Mouse (Mus musculus) ovary, adult 18-20 months (tissue): ENCODE measurements at regions not wholly inside any gene's neighbourhood (a gene's known extent, or its start where the extent isn't known, plus 50 kb on each side); places are given as distances from the start of the nearest gene placed in this dataset.

ENCODE experiments used
- DNase-seq: peaks from one replicate; pipeline ENCODE4 v3.0.0; 2022; ENCODE audit warnings: low spot score, mixed read lengths

DNA sequence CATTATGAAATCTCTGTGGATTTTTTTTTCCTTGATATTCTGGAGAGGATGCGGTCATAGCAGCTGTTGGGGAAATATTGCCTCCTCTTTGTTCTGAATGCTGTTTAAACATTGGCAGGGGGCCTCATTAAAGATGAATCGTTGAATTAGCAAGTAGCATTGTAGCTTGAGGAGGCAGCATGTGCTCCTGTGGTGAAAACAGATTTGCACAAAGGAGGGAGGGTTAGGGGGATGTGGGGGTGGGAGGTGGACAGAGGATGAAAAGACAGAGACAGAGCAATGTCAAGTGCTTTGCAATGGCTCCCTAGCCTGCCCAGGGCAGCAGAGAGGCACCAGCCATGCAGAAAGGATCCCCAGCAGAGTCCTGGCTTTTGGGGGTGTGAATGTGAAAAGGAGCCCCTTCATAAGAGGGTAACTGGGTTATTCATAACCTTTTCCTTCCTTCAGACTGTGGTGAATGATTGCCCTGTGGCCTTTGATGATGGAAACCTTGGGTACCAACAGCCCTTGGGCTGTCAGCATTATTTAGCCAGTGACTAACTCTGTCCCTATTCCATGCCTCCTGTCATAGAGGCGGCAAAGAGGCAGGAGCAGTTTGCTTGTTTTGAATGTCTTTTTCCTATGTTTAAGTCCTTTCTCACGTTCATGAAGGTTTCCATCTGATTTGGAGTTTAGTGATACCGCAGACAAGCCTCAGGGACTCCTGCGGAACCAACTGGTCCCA lies 1541.6 kb upstream of the Gulo start:
- no peak for DNase-seq

GRCm38 (mm10) chr14:67548750-67549149 lies 1539.7 kb upstream of the Gulo start:
- DNase-seq: no peak

DNA sequence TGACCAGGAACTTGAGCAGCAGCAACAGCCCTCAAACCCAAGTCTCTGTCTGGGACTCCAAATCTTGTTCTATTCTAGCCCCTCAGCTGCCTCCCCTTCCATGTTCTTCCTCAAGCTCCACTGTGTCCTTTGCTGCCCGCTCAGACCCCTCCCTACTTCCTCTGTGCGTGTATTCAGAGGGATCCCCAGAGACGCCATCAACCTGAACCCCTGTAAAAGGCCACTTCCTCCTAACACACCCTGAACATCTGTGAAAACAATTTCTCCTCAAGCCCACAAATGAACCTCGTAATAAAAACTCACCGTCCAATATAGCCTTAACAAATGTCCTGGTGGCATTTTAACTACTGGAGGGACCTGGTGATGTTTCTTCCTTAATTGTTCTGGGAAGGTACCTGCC lies 1536.0 kb upstream of the Gulo start:
- DNase-seq: no peak

DNA sequence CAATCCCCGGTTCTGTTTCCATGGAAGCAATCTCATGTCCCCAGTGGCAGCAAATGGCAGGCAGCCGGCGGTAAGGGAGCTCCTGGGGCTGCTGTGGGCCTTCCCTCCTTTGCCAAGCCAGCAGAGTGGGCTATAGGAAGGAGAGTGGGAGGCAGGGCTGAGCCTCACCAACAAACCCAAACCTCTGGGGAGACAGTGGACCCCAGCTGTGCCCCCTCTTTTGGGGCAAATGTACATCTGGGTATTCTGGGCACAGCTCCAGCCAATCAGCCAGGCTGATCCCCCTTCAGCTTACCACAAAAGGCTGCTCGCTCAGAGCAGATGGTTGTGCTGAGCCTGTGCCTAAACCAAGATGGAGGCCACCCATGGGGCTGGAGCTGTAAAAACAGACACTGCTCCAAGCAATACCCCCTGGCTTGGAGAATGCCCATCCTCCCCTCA lies 1532.3 kb upstream of the Gulo start:
- no peak for DNase-seq

- DNase-seq: no peak
Measured at GRCm38 (mm10) chr14:67538696-67539095, 1529.7 kb upstream of the Gulo start.

- DNase-seq: no peak
Measured at GRCm38 (mm10) chr14:67536787-67537659, 1528.0 kb upstream of the Gulo start.

DNA sequence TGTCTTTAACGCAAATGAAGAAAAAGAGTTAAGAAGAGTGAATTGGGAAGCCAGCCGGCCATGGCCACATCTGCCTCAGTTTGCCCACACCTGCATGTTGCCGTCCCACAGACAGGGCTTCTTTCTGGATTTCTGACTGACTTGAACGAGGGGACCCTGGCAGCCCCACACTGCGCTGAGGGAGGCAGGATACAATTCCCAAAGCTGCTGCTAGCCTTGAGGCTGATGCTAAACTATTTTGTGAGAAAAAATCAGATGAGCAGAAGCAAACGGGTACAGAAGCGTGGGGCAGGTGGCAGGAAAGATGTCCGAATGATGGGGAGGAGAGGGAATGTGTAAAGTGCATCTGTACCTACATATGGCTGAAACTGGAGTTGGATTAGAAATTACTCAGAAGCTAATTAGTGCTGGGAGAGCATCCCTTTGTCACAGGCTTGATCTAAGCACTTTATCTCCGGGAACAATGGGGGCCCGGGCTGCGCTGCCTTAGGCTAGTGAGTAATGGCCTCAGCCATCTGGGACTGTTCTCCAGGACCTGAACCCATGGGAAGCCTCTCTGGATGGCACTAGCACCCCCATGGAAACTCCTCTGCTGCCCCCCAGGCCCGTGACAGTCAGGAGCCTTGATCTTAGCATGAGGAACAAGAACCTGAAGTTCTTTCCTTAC lies 1497.9 kb upstream of the Gulo start:
- DNase-seq: no peak

- DNase-seq: no peak
Measured at GRCm38 (mm10) chr14:67492086-67492485, 1483.1 kb upstream of the Gulo start.

DNA sequence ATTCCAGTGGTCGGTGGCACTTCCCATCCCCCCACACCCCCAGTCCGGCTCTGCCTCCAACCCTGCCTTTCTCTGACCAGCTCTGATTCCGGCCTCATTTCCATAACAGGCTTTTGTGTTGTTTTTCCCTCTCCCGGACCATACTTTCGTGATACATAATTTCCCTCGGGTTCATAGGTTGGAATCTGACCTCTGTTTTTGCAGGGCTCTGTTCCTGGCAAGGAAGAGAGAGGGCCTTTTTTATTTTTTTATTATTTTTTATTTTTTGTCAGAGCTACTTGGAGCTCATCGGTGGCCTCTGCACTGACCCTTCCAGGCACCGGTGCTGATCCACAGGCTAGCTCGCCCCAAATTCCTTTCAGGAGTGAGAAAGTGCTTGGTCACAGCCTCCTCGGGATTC lies 1477.7 kb upstream of the Gulo start:
- no peak for DNase-seq

- DNase-seq: no peak
Measured at GRCm38 (mm10) chr14:67485449-67485800, 1476.4 kb upstream of the Gulo start.

GRCm38 (mm10) chr14:67484533-67485448 lies 1475.8 kb upstream of the Gulo start:
- no peak for DNase-seq
